Mouse (Mus musculus): ENCODE results near the gene BC004004.
"Not testable (repeated sequence)": the region's sequence is repeated elsewhere in the genome, so short reads cannot be mapped to it uniquely, and the experiment has no call there.

BC004004 gene

GRCm38 (mm10) chr17:29260501-29260900 lies 8.1 kb upstream of the BC004004 start:
- DNase-seq (ENCODE audit: low spot score in 2 of 2) = no peak

DNA sequence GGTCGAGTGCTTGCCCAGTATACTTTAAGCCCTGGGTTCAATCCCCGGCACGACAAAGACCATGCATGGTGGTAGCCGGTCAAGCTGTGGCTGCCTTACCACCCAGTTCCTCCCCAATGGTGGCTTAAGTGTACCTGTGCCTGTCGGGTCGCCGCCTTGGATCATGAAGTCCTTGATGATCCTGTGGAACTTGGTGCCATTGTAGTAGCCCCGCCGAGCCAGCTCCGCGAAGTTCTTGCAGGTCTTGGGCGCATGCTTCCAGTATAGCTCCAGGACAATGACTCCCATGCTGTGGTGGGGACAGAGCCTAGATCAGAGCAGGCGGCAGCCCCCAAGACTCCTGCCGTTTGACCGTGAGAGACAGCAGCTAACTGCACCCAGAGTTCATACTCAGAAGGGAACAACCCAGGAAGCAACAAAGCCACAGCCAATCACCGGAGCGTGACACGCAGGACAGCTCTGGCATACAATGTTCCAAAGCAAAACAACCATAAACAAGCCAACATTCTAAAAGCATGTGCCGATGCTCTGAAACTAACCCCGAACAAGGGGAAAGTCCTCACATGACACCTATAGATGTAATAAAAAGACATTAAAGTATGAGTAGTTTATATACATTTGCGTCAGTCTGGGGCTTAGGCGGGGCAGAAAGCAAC lies 6.9 kb upstream of the BC004004 start:
- DNase-seq (ENCODE audit: low spot score in 2 of 2) = peak in 1 of 2 experiments; percentile 26

GRCm38 (mm10) chr17:29262259-29262649 lies 6.3 kb upstream of the BC004004 start:
- DNase-seq (ENCODE audit: low spot score in 2 of 2) = no peak

GRCm38 (mm10) chr17:29263417-29263816 lies 5.2 kb upstream of the BC004004 start:
- DNase-seq (ENCODE audit: low spot score in 2 of 2) = no peak

DNA sequence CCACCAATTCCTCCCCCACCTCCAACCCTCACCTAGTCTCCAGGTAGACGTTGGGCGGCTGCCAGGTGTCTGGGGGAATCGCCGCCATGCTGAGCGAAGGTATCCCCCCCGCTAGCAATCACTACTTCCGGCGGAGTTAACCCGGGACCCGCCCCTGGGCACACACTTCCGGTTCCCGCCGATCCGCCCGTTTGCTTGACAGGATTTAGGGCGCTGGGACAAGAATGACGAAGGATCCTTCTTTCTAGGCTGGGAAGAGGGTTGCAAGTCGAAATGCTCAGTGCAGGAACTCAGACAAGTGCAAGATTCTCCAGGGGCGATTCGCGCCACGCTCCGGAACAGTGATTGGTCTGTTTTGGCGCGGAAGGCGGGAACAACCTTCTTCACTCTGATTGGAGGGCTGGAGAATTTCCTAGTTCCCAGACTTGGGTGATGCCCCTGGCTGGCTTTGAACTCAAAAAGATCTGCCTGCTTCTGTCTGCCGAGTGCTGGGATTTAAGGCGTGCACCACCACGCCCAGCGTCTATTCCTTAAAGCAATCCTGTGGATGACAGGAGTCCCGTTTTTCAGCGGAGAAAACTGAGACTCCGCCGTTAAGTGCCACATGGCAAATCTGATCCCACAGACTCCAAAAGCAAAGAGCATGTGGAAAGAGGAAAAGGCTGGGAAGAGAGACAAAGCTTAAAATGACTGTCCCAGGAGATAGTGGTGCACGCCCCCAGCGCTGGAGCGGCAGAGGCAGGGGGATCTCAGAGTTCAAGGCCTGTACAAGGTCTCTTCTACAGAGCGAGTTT lies 4.6 kb upstream of the BC004004 start, which contains the start of gene Ppil1:
Gene Ppil1 (minus strand): TSS at position 347 of the 794 bp plus-strand sequence.
- DNase-seq (ENCODE audit: low spot score in 2 of 2) = peak; percentile 68 to 77

- no peak for DNase-seq (ENCODE audit: low spot score in 2 of 2)
Observed at GRCm38 (mm10) chr17:29264760-29265159, 3.8 kb upstream of the BC004004 start.

DNA sequence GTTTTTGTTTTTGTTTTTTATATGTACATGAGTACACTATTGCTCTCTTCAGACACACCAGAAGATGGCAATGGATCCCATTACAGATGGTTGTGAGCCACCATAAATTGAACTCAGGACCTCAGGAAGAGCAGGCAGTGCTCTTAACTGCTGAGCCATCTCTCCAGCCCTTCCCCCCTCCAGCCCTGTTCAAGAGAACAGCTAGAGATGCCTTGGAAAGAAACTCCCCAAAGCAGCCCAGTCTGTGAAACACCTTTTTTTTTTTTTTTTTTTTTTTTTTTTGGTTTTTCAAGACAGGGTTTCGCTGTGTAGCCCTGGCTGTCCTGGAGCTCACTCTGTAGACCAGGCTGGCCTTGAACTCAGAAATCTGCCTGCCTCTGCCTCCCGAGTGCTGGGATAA lies 1.5 kb upstream of the BC004004 start:
- not testable (repeated sequence) for DNase-seq (ENCODE audit: low spot score in 2 of 2)

DNA sequence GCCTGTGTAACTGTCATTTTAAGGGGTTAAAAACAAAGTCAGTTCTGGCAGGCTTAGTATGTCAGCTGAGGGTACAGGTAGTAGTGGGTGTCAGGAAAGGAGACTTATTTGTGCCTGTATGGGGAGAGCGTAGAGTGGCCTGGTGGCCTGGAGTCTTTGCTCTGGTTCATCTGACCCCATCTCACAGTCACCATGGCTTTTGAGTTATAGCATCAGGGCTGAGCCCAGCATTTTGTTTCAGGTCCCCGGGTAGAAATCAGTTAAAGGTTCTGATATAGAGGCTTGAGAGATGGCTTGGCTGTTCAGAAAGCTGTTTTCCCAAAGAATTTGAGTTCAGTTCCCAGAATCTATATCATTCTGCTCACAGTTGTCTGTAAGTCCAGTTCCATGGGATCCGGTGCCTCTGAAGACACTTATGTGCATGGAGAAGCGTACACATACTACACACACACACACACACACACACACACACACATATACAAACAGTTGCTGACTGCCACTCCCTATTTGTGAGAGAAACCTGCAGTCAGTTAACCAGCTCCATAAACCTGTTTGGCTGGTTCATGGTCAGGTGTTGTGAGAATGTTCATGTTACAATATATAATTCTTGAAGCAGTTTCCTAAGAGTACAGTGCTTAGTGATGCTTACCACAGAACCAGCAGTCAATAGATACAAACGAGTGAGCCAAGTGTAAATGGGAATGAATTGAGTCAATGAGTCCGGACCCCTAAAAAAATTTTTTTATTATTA lies 482 bp upstream of the BC004004 start:
- no peak for DNase-seq (ENCODE audit: low spot score in 2 of 2)

- no peak for DNase-seq (ENCODE audit: low spot score in 2 of 2)
Observed at GRCm38 (mm10) chr17:29269349-29269706, 740 bp downstream of the BC004004 start.

DNA sequence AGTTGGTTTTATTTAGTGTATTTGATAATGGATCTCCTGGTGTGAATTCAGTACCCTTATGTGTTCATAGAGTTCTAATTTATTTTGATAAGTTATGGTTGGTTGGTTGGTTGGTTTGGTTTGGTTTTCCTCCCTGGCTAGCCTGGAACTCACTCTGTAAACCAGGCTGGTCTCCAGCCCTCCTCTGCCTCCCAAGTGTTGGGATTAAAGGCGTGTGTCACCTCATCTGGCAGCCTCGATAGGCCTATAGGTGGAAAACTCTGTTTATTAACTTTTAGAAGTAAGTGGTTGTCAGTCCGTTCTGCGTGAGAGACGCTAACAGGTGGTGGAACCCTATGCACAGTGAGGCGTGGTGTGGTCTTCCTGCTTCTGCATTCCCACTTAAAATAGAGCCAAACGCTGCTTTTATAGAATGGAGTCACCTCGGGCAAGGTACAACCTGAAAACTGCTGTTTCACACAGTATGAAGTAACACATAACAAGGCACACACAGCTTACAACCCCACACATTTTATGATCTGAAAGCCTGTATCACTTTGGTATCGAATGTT lies 1.6 kb downstream of the BC004004 start:
- DNase-seq (ENCODE audit: low spot score in 2 of 2) = peak; percentile 56 to 62

DNA sequence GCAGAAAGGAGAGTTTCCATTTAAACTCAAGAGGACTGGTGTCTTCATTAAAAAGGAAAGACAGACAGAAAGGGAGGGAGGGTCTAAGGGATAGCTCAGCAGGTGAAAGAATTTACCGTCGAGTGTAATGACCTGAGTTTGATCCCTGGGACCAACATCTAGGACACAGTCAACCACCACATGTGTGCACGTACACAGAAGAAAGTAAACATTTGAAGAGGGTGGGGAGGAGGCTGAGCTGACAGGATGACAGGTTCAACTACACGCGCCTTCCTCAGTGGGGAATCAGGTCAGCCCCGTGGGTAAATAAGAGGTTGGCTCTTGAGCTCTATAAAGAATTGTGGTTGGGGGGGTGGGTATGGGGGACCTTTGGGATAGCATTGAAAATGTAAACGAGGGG lies 4.6 kb downstream of the BC004004 start:
- no peak for DNase-seq (ENCODE audit: low spot score in 2 of 2)

GRCm38 (mm10) chr17:29273889-29274288 lies 5.3 kb downstream of the BC004004 start:
- DNase-seq (ENCODE audit: low spot score in 2 of 2) = no peak

DNA sequence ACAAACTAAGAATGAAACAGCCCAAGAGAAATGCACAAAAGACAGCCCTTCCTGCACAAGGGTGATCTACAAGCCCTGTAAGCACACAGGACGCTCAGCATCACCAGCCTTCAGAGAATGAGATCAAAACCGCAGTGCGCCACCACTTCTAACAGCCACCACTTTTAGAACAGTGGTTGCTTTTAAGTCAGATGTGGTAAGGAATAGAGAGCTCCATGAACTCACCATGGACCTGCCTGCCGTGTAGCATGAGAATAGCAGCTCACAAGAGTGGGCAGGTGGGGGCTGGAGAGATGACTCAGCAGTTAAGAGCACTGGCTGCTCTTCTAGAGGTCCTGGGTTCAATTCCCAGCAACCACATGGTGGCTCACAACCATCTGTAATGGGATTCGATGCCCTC lies 11.8 kb downstream of the BC004004 start:
- peak in 1 of 2 experiments; percentile 40 for DNase-seq (ENCODE audit: low spot score in 2 of 2)

GRCm38 (mm10) chr17:29281541-29281940 lies 13.0 kb downstream of the BC004004 start:
- DNase-seq (ENCODE audit: low spot score in 2 of 2) = no peak

GRCm38 (mm10) chr17:29282216-29282952 lies 13.8 kb downstream of the BC004004 start:
- DNase-seq (ENCODE audit: low spot score in 2 of 2) = no peak

DNA sequence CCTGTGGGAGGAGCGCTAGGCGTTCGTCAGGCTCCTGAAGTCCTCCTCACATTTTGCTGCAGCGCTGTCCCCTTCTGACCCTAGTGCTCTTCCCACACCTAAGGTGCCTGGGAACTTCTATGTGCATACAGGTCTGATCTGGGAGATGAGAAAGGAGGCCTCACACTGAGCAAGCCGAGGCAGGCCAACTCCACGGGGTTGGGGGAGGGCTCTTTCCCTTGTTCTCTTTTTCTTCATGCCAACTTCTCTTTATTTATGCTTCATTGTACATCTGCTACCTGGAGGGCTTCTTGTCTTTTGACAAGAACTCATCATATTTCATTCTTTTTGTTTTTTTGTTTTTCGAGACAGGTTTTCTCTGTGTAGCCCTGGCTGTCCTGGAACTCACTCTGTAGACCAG lies 23.2 kb downstream of the BC004004 start:
- peak; percentile 47 to 55 for DNase-seq (ENCODE audit: low spot score in 2 of 2)

GRCm38 (mm10) chr17:29292996-29293395 lies 24.4 kb downstream of the BC004004 start:
- no peak for DNase-seq (ENCODE audit: low spot score in 2 of 2)

DNA sequence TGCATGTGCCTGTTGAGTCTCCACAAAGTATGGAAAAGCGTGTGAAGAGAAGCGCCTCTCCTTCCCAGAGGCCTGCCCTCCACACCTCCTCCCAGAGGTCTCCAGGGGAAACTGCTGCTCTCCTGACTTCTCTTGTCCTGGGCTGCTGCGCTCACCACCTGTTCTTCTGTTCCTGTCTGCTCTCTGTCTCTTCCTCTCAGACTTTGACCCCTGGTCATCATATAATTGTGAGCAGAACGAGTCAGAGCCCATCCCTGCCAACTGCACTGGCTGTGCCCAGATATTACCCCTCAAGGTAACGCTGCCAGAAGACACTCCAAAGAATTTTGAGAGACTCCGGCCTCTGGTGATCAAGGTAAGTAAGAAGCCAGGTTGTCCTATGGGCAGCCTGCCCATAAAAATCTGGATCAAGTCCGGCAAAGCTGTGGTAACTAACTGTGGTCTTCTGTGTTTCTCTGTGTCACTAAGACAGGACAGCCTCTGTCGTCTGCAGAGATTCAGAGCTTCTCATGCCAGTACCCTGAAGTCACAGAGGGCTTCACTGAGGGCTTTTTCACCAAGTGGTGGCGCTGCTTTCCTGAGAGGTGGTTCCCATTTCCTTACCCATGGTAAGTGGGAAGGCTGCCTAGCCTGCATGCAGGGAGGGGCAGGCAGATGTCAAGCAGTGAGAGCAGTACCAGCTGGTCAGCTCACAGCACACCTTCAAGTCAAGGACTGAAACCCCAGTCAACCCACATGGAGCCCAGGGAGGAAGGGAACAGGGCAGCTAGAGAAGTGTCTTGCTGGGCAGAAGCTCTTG lies 25.4 kb downstream of the BC004004 start:
- DNase-seq (ENCODE audit: low spot score in 2 of 2) = no peak

DNA sequence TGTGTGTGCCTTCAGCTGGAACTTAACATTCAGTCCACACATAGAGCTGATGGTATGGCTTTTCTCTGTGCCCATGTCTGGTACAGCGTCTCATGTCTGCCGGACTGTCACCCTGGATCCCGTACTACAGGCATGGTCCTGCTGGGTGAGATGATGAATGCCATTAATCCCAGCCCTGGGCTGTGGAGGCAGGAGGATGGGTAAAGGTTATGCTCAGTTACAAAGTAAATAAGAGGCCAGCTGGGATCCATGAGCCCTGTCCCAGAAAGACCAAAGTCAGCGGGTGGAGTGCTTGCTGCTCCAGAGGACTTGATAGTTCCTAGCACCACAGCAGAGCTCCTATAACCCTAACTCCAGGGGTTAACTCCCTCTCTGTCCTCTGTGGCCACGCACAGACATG lies 27.2 kb downstream of the BC004004 start:
- DNase-seq (ENCODE audit: low spot score in 2 of 2) = no peak

DNA sequence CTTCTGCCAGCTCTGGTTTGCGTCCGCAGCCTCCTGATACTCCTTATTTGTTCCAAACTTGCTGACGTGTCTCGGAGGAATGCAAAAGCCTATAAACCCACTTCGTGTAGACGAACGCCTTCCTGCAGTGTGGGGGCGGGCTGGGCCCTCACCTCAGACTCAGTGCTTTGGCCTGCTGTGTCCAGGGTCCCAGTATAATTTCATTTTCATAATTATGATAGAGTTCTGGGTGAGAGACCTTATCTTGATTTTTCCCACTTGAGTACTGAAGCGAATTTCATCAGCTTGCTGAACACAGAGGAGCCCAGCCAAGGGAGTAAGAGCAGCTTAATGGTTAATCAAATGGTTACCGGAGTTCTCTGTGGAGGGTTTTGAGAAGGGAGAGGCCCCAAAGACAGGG lies 28.7 kb downstream of the BC004004 start:
- DNase-seq (ENCODE audit: low spot score in 2 of 2) = no peak

- no peak for DNase-seq (ENCODE audit: low spot score in 2 of 2)
Observed at GRCm38 (mm10) chr17:29297813-29298212, 29.2 kb downstream of the BC004004 start.
